Mouse (Mus musculus) kidney, adult 2 months (tissue): ENCODE data around the gene Tgoln1.

Source experiments
- CTCF ChIP-seq: fragments of 200-500 bp; conservative IDR thresholded peaks from 2 replicates; pipeline ENCODE4 v1.5.1; 2011; ENCODE audit warnings: low read depth, mild to moderate bottlenecking, control low read depth, low read length, moderate library complexity, mixed read lengths; ENCODE audit not compliant: insufficient read depth, insufficient read length
- POLR2A ChIP-seq: fragments of 200-500 bp; IDR thresholded peaks from one replicate; pipeline ENCODE4 v1.6.1; 2011; ENCODE audit warnings: low read depth, low read length, control low read depth

DNA sequence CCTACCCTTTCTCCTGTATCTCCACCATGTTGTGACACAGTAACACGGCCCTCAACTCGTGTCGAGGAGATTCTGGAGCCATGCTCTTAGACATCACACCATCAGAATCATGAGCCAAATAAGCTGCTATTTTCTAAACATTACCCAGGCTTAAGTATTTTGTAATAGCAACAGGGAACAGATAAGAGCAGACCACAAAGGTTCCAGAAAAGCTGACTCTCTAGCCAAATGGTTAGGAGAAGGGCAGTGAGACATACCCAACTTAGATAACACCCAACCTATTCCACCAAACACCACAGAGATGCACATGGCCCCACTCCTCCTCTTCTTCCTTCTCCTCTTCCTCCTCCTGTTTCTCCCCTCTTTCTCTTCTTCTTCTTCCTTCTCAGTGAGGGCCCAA lies 40.8 kb downstream of the Tgoln1 start:
- TF ChIP-seq POLR2A (no peak), CTCF (no peak)
